Mouse (Mus musculus) ES-Bruce4 (cell line): ENCODE measurements around the gene Arid1b.

Experiments used
- CTCF ChIP-seq: IDR thresholded peaks from one replicate; pipeline ENCODE4 v1.8.1; 2011; ENCODE audit warnings: low read depth, low read length
- EP300 ChIP-seq: IDR thresholded peaks from 2 replicates; pipeline ENCODE4 v1.6.1; 2011; ENCODE audit warnings: low read depth, low read length; ENCODE audit not compliant: insufficient read depth
- POLR2A ChIP-seq: IDR thresholded peaks from one replicate; pipeline ENCODE4 v1.8.1; 2011; ENCODE audit warnings: low read length; ENCODE audit not compliant: insufficient read depth

- TF ChIP-seq CTCF: no peak
- no peak for TF ChIP-seq EP300
- no peak for TF ChIP-seq POLR2A
Observed at GRCm38 (mm10) chr17:5302971-5303746, 309.0 kb downstream of the Arid1b start.
